Mouse (Mus musculus): ENCODE results near the gene Mkln1. TPM values are rescaled to one million over a fixed set of nuclear protein-coding genes. Genes with fewer than 3 reads are reported as not detected.

The Mkln1 gene
- total and polyA plus RNA-seq, 2 experiments from 2014 or later, result 44.4 to 84.0 TPM

DNA sequence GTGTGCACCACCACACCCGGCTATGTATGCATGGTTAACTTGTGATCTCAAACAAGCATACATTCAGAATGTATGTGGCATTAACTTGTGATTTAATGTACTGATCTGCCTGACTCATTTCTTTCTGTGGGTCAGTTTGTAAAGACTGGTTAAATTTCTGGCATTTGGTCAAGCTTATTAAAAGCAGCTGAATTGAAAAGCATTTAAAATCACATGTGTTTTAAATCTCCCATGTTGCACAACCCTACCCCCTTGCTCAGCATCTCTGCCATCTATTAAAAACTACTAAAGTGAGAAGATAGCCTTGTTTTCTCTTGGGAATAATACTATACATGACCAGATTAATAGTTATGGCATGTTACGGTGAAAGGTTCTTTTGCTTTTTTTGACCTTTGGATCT, 88.1 kb downstream of the Mkln1 start:
- no peak overlapping the region for H3K4me2 ChIP-seq (ENCODE audit: low read depth, low read length, poor library complexity, severe bottlenecking)
- H3K4me3 ChIP-seq (ENCODE audit: low read depth, low read length), result no peak overlapping the region
- ATAC-seq (ENCODE audit: low FRiP score) (no peak), DNase-seq (ENCODE audit: low spot score) (no peak)
- no peaks in the 10 kb centered on the region for H3K27me3 ChIP-seq (ENCODE audit: insufficient read depth, low read length)
- WGBS, result 95% methylated on average over 2 of the region's 2 CpGs
- 0 out of 2 replicates have a peak, but pooled peaks cover 2% of the 10 kb centered on the region for H3K36me3 ChIP-seq (ENCODE audit: insufficient read depth, low read length)
- no peak overlapping the region for H3K9ac ChIP-seq (replicated peaks; ENCODE audit: low read length, poor library complexity, severe bottlenecking)
- TF ChIP-seq CTCF (IDR thresholded peaks at IDR 0.05), result no peak
- H3K27ac ChIP-seq (ENCODE audit: low read depth, low read length), result no peak overlapping the region
- H3K4me1 ChIP-seq (ENCODE audit: insufficient read depth, low read length), result no peaks in the 10 kb centered on the region
- no peaks in the 10 kb centered on the region for H3K9me3 ChIP-seq (ENCODE audit: low read length)

DNA sequence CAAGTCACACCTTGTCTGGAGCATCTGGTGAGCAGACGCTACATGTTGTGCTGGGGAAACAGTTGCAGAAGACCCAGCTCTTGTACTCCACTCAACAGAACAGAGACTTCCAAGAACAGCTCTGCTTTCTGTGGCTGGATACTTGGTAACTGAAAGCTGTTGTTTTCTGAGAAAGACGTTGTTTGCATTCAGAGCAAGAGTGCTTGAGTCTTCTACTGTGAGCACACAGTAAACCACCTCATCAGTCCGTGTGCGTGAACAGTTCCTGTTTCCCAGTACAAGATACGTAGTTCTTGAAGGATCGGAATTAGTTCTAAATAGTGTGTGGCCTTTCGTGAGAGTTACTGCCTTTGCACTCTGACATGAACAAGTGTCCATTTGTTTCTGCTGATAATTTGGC, 91.4 kb downstream of the Mkln1 start:
- no peak overlapping the region for H3K4me2 ChIP-seq (ENCODE audit: low read depth, low read length, poor library complexity, severe bottlenecking)
- 0 out of 2 replicates have a peak, but pooled peaks cover 2% of the 10 kb centered on the region for H3K36me3 ChIP-seq (ENCODE audit: insufficient read depth, low read length)
- no peak overlapping the region for H3K27ac ChIP-seq (ENCODE audit: low read depth, low read length)
- H3K4me3 ChIP-seq (ENCODE audit: low read depth, low read length), result no peak overlapping the region
- no peaks in the 10 kb centered on the region for H3K9me3 ChIP-seq (ENCODE audit: low read length)
- 95% methylated on average over 7 of the region's 7 CpGs for WGBS
- no peak for TF ChIP-seq CTCF (IDR thresholded peaks at IDR 0.05)
- DNase-seq (ENCODE audit: low spot score) (no peak), ATAC-seq (ENCODE audit: low FRiP score) (no peak)
- H3K9ac ChIP-seq (replicated peaks; ENCODE audit: low read length, poor library complexity, severe bottlenecking), result no peak overlapping the region
- no peaks in the 10 kb centered on the region for H3K4me1 ChIP-seq (ENCODE audit: insufficient read depth, low read length)
- no peaks in the 10 kb centered on the region for H3K27me3 ChIP-seq (ENCODE audit: insufficient read depth, low read length)

DNA sequence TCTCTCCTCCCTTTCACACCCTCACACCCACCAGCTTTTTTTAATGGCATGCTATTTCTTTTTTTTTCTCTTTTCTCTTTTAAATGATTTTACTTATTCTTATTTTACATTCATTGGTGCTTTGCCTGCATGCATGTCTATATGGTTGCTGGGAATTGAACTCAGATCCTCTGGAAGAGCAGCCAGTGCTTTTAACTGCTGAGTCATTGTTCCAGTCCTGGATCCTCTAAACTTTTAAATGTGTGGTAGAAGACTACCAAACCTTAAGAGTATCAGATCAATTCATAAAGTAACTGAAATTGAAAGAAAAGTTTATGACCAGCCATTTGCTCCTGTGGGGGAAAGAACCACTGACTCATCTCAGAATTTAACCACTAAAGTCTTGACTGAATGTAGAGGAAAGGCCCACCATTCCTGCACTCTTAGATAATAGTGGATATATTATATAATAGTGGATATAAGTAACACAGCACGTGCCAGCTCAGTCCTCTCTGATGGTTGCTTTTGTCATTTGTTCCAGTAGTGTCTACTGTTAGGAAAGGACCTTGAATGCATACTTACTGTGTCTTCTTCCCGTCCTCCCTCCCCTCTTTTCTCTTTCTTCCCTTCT, 96.7 kb downstream of the Mkln1 start:
- no peak for TF ChIP-seq CTCF (IDR thresholded peaks at IDR 0.05)
- ATAC-seq (ENCODE audit: low FRiP score) (no peak), DNase-seq (ENCODE audit: low spot score) (no peak)
- H3K4me3 ChIP-seq (ENCODE audit: low read depth, low read length), result no peak overlapping the region
- H3K4me1 ChIP-seq (ENCODE audit: insufficient read depth, low read length), result no peaks in the 10 kb centered on the region
- H3K9ac ChIP-seq (replicated peaks; ENCODE audit: low read length, poor library complexity, severe bottlenecking), result no peak overlapping the region
- H3K27ac ChIP-seq (ENCODE audit: low read depth, low read length), result no peak overlapping the region
- H3K4me2 ChIP-seq (ENCODE audit: low read depth, low read length, poor library complexity, severe bottlenecking), result no peak overlapping the region
- H3K27me3 ChIP-seq (ENCODE audit: insufficient read depth, low read length), result no peaks in the 10 kb centered on the region
- 70% methylated on average over 2 of the region's 2 CpGs for WGBS
- no peaks in the 10 kb centered on the region for H3K9me3 ChIP-seq (ENCODE audit: low read length)
- H3K36me3 ChIP-seq (ENCODE audit: insufficient read depth, low read length), result no peaks in the 10 kb centered on the region

DNA sequence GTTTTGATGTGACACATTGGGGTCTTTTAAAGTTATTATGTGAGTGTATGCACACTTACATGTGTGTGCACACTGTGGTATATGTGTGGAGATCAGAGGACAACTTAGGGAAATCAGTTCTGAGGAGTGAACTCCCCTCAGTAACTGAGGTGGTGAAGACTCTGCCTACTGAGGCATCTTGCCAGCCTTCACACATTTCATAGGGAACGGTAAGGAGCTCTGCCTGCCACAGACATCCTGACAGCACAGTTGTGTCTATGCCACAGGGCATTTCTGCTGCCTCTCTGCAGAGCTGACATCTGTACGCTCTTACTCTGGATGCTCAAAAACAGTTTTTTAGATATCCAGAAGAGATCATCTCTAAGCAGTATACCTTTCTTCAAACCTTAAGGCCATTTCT, 97.7 kb downstream of the Mkln1 start:
- 76% methylated on average over 2 of the region's 2 CpGs for WGBS
- Histone ChIP-seq H3K27ac (ENCODE audit: low read depth, low read length) (no peak overlapping the region), H3K4me3 (ENCODE audit: low read depth, low read length) (no peak overlapping the region), H3K4me1 (ENCODE audit: insufficient read depth, low read length) (no peaks in the 10 kb centered on the region), H3K36me3 (ENCODE audit: insufficient read depth, low read length) (no peaks in the 10 kb centered on the region), H3K4me2 (ENCODE audit: low read depth, low read length, poor library complexity, severe bottlenecking) (no peak overlapping the region), H3K27me3 (ENCODE audit: insufficient read depth, low read length) (no peaks in the 10 kb centered on the region), H3K9ac (replicated peaks; ENCODE audit: low read length, poor library complexity, severe bottlenecking) (no peak overlapping the region), H3K9me3 (ENCODE audit: low read length) (no peaks in the 10 kb centered on the region)
- no peak for DNase-seq (ENCODE audit: low spot score)
- no peak for ATAC-seq (ENCODE audit: low FRiP score)
- TF ChIP-seq CTCF (IDR thresholded peaks at IDR 0.05), result no peak

DNA sequence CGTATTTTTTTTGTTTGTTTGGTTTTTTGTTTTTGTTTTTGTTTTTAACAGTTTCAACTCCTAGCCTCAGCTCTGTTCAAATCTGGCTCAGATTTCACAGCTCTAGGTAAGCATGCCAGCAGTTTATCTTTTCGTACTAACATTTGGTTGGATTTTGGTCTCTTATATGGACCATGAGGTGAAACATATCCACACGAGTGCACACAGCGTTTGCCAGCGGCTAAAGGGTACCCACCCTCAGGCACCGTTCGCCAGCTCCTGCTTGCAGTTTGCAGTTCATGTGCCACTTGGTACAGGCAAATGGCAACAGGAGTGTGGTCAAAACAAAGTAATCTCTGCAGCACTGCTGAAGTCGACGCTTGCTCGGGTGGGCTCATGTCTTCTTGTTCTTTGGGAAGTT, 101.3 kb downstream of the Mkln1 start:
- H3K4me2 ChIP-seq (ENCODE audit: low read depth, low read length, poor library complexity, severe bottlenecking), result no peak overlapping the region
- WGBS, result 88% methylated on average over 10 of the region's 10 CpGs
- no peaks in the 10 kb centered on the region for H3K27me3 ChIP-seq (ENCODE audit: insufficient read depth, low read length)
- H3K36me3 ChIP-seq (ENCODE audit: insufficient read depth, low read length), result peaks cover 4% of the 10 kb centered on the region; the same call in 1 of the 2 replicates
- no peak overlapping the region for H3K4me3 ChIP-seq (ENCODE audit: low read depth, low read length)
- no peaks in the 10 kb centered on the region for H3K9me3 ChIP-seq (ENCODE audit: low read length)
- ATAC-seq (ENCODE audit: low FRiP score) (no peak), DNase-seq (ENCODE audit: low spot score) (no peak)
- no peak for TF ChIP-seq CTCF (IDR thresholded peaks at IDR 0.05)
- H3K9ac ChIP-seq (replicated peaks; ENCODE audit: low read length, poor library complexity, severe bottlenecking), result no peak overlapping the region
- no peak overlapping the region for H3K27ac ChIP-seq (ENCODE audit: low read depth, low read length)
- no peaks in the 10 kb centered on the region for H3K4me1 ChIP-seq (ENCODE audit: insufficient read depth, low read length)

DNA sequence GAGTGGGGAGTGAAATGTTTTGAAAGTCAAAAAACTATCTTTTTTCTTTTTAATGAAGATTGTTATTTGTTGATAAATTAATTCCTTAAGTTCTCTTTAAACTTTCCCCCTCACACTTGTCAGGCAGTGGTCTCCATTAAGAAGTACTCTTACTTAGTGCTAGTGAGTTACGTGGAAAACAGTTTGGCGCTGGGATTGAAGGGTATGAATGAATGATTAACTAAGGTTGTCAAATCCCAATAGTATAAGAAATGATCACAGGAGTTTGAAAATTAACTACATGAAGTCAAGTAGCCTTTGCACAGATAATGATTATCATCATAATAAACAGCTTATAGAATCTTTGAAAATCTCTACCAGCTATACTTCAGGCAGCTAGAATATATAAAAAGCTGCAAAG, 101.7 kb downstream of the Mkln1 start:
- Histone ChIP-seq H3K9me3 (ENCODE audit: low read length) (no peaks in the 10 kb centered on the region), H3K4me3 (ENCODE audit: low read depth, low read length) (no peak overlapping the region), H3K4me2 (ENCODE audit: low read depth, low read length, poor library complexity, severe bottlenecking) (no peak overlapping the region), H3K9ac (replicated peaks; ENCODE audit: low read length, poor library complexity, severe bottlenecking) (no peak overlapping the region), H3K27me3 (ENCODE audit: insufficient read depth, low read length) (no peaks in the 10 kb centered on the region), H3K27ac (ENCODE audit: low read depth, low read length) (no peak overlapping the region), H3K36me3 (ENCODE audit: insufficient read depth, low read length) (peaks cover 4% of the 10 kb centered on the region; the same call in 1 of the 2 replicates), H3K4me1 (ENCODE audit: insufficient read depth, low read length) (no peaks in the 10 kb centered on the region)
- 82% methylated on average over 2 of the region's 2 CpGs for WGBS
- DNase-seq (ENCODE audit: low spot score) (no peak), ATAC-seq (ENCODE audit: low FRiP score) (no peak)
- no peak for TF ChIP-seq CTCF (IDR thresholded peaks at IDR 0.05)

Measured in midbrain, postnatal 0 days (tissue).